Mouse (Mus musculus): ENCODE measurements at regions not wholly inside any gene's neighbourhood (a gene's known extent, or its start where the extent isn't known, plus 50 kb on each side); places are given as distances from the start of the nearest gene placed in this dataset.

GRCm38 (mm10) chr15:17180164-17180563 lies 451.6 kb downstream of the Cdh9 start:
- Histone ChIP-seq H3K9me3 (replicated peaks; ENCODE audit: control insufficient read depth, low read length, poor library complexity, severe bottlenecking) (no peaks in the 10 kb centered on the region), H3K4me2 (ENCODE audit: low read length) (no peak overlapping the region), H3K4me1 (ENCODE audit: control insufficient read depth, insufficient read depth, low read length) (no peaks in the 10 kb centered on the region), H3K36me3 (ENCODE audit: control insufficient read depth, insufficient read depth, low read length) (no peaks in the 10 kb centered on the region), H3K27me3 (ENCODE audit: control insufficient read depth, insufficient read depth, low read depth, low read length) (no peaks in the 10 kb centered on the region), H3K4me3 (ENCODE audit: low read depth, low read length) (no peak overlapping the region), H3K27ac (ENCODE audit: low read length) (no peak overlapping the region), H3K9ac (ENCODE audit: low read depth, low read length) (no peak overlapping the region)
- ATAC-seq, result no peak
- 34% methylated on average over 2 of the region's 2 CpGs for WGBS

GRCm38 (mm10) chr15:17181358-17182022 lies 452.9 kb downstream of the Cdh9 start:
- 86% methylated on average over 2 of the region's 2 CpGs for WGBS
- ATAC-seq, result no peak

GRCm38 (mm10) chr15:17195439-17195838 lies 466.9 kb downstream of the Cdh9 start:
- H3K9ac ChIP-seq (ENCODE audit: low read depth, low read length), result no peak overlapping the region
- WGBS, result 57% methylated on average over 5 of the region's 5 CpGs
- no peak overlapping the region for H3K27ac ChIP-seq (ENCODE audit: low read length)
- H3K4me3 ChIP-seq (ENCODE audit: low read depth, low read length), result no peak overlapping the region
- H3K9me3 ChIP-seq (replicated peaks; ENCODE audit: control insufficient read depth, low read length, poor library complexity, severe bottlenecking), result no peaks in the 10 kb centered on the region
- ATAC-seq, result no peak
- H3K27me3 ChIP-seq (ENCODE audit: control insufficient read depth, insufficient read depth, low read depth, low read length), result no peaks in the 10 kb centered on the region
- no peaks in the 10 kb centered on the region for H3K4me1 ChIP-seq (ENCODE audit: control insufficient read depth, insufficient read depth, low read length)
- H3K4me2 ChIP-seq (ENCODE audit: low read length), result no peak overlapping the region
- H3K36me3 ChIP-seq (ENCODE audit: control insufficient read depth, insufficient read depth, low read length), result no peaks in the 10 kb centered on the region

More at GRCm38 (mm10) chr15:17181358-17182022, 452.9 kb downstream of the Cdh9 start:
- H3K36me3 ChIP-seq (ENCODE audit: control insufficient read depth, insufficient read depth, low read length), result no peaks in the 10 kb centered on the region
- H3K27ac ChIP-seq (ENCODE audit: low read length), result no peak overlapping the region
- no peaks in the 10 kb centered on the region for H3K27me3 ChIP-seq (ENCODE audit: control insufficient read depth, insufficient read depth, low read depth, low read length)
- H3K4me1 ChIP-seq (ENCODE audit: control insufficient read depth, insufficient read depth, low read length), result no peaks in the 10 kb centered on the region
- H3K9me3 ChIP-seq (replicated peaks; ENCODE audit: control insufficient read depth, low read length, poor library complexity, severe bottlenecking), result no peaks in the 10 kb centered on the region
- no peak overlapping the region for H3K9ac ChIP-seq (ENCODE audit: low read depth, low read length)
- no peak overlapping the region for H3K4me3 ChIP-seq (ENCODE audit: low read depth, low read length)
- H3K4me2 ChIP-seq (ENCODE audit: low read length), result no peak overlapping the region

GRCm38 (mm10) chr15:17204739-17205138 lies 476.2 kb downstream of the Cdh9 start:
- Histone ChIP-seq H3K9ac (ENCODE audit: low read depth, low read length) (no peak overlapping the region), H3K36me3 (ENCODE audit: control insufficient read depth, insufficient read depth, low read length) (no peaks in the 10 kb centered on the region), H3K4me2 (ENCODE audit: low read length) (no peak overlapping the region), H3K4me1 (ENCODE audit: control insufficient read depth, insufficient read depth, low read length) (no peaks in the 10 kb centered on the region), H3K27ac (ENCODE audit: low read length) (no peak overlapping the region), H3K27me3 (ENCODE audit: control insufficient read depth, insufficient read depth, low read depth, low read length) (no peaks in the 10 kb centered on the region), H3K4me3 (ENCODE audit: low read depth, low read length) (no peak overlapping the region), H3K9me3 (replicated peaks; ENCODE audit: control insufficient read depth, low read length, poor library complexity, severe bottlenecking) (no peaks in the 10 kb centered on the region)
- no peak for ATAC-seq
- WGBS, result 92% methylated on average over 2 of the region's 2 CpGs

- WGBS, result 46% methylated on average over 3 of the region's 3 CpGs
- Histone ChIP-seq H3K9ac (ENCODE audit: low read depth, low read length) (no peak overlapping the region), H3K36me3 (ENCODE audit: control insufficient read depth, insufficient read depth, low read length) (no peaks in the 10 kb centered on the region), H3K9me3 (replicated peaks; ENCODE audit: control insufficient read depth, low read length, poor library complexity, severe bottlenecking) (no peaks in the 10 kb centered on the region), H3K27ac (ENCODE audit: low read length) (no peak overlapping the region), H3K4me1 (ENCODE audit: control insufficient read depth, insufficient read depth, low read length) (peaks cover 2% of the 10 kb centered on the region; the same call in 1 of the 2 replicates), H3K4me2 (ENCODE audit: low read length) (no peak overlapping the region), H3K27me3 (ENCODE audit: control insufficient read depth, insufficient read depth, low read depth, low read length) (no peaks in the 10 kb centered on the region), H3K4me3 (ENCODE audit: low read depth, low read length) (no peak overlapping the region)
- ATAC-seq, result peak; percentile 73
Observed at GRCm38 (mm10) chr15:17245096-17245495, 516.5 kb downstream of the Cdh9 start.

- no peaks in the 10 kb centered on the region for H3K9me3 ChIP-seq (replicated peaks; ENCODE audit: control insufficient read depth, low read length, poor library complexity, severe bottlenecking)
- H3K27me3 ChIP-seq (ENCODE audit: control insufficient read depth, insufficient read depth, low read depth, low read length), result no peaks in the 10 kb centered on the region
- 93% methylated on average over 5 of the region's 5 CpGs for WGBS
- H3K36me3 ChIP-seq (ENCODE audit: control insufficient read depth, insufficient read depth, low read length), result no peaks in the 10 kb centered on the region
- no peak overlapping the region for H3K4me3 ChIP-seq (ENCODE audit: low read depth, low read length)
- H3K9ac ChIP-seq (ENCODE audit: low read depth, low read length), result no peak overlapping the region
- no peaks in the 10 kb centered on the region for H3K4me1 ChIP-seq (ENCODE audit: control insufficient read depth, insufficient read depth, low read length)
- no peak overlapping the region for H3K27ac ChIP-seq (ENCODE audit: low read length)
- no peak overlapping the region for H3K4me2 ChIP-seq (ENCODE audit: low read length)
- no peak for ATAC-seq
Observed at GRCm38 (mm10) chr15:17289221-17289620, 560.7 kb downstream of the Cdh9 start.

Measured in midbrain, embryonic 16.5 days (tissue).